Mouse (Mus musculus) heart, postnatal 0 days (tissue): ENCODE data around the gene Epn1. TPM values are rescaled to one million over a fixed set of nuclear protein-coding genes. Genes with fewer than 3 reads are reported as not detected.

Experiments used
- ATAC-seq: fragments of 200-750 bp; cut with Nextera tagmentation; 2 replicates; pipeline ENCODE4 v1.8.0; 2017; ENCODE audit warnings: low read depth, moderate number of reproducible peaks, moderate library complexity; ENCODE audit not compliant: insufficient read depth
- DNase-seq: peaks from one replicate; pipeline ENCODE4 v3.0.0-alpha.2; 2016; ENCODE audit warnings: low spot score
- H3K27ac ChIP-seq: fragments of 300-500 bp; sonication (generic); 2 replicates; pipeline ENCODE4 v1.5.1; 2014; ENCODE audit warnings: low read depth, mild to moderate bottlenecking
- H3K27me3 ChIP-seq: fragments of 300-500 bp; sonication (generic); 2 replicates; pipeline ENCODE4 v1.6.1; 2014; ENCODE audit warnings: low read length, mixed read lengths; ENCODE audit not compliant: control insufficient read depth, insufficient read depth
- H3K36me3 ChIP-seq: fragments of 300-500 bp; sonication (generic); replicated peaks from 2 replicates; pipeline ENCODE4 v1.6.1; 2014; ENCODE audit warnings: low read length, mixed read lengths; ENCODE audit not compliant: control insufficient read depth, insufficient read depth
- H3K4me1 ChIP-seq: fragments of 300-500 bp; sonication (generic); 2 replicates; pipeline ENCODE4 v1.6.1; 2014; ENCODE audit warnings: antibody characterized with exemption; ENCODE audit not compliant: control insufficient read depth, insufficient read depth
- H3K4me2 ChIP-seq: fragments of 300-500 bp; sonication (generic); 2 replicates; pipeline ENCODE4 v1.6.1; 2014; ENCODE audit warnings: low read depth, mild to moderate bottlenecking, low read length, moderate library complexity
- H3K4me3 ChIP-seq: fragments of 300-500 bp; sonication (generic); 2 replicates; pipeline ENCODE4 v1.5.1; 2014; ENCODE audit warnings: low read depth, low read length
- H3K9ac ChIP-seq: fragments of 300-500 bp; sonication (generic); replicated peaks from 2 replicates; pipeline ENCODE4 v1.6.1; 2014; ENCODE audit warnings: low read depth, low read length, mixed read lengths
- H3K9me3 ChIP-seq: fragments of 300-500 bp; sonication (generic); replicated peaks from 2 replicates; pipeline ENCODE4 v1.6.1; 2016; ENCODE audit warnings: low read length; ENCODE audit not compliant: control insufficient read depth
- CTCF ChIP-seq: IDR thresholded peaks from 2 replicates; pipeline ENCODE4 v1.5.1; 2016; ENCODE audit warnings: antibody characterized with exemption, control low read depth, low read depth
- EP300 ChIP-seq: IDR thresholded peaks from 2 replicates; pipeline ENCODE4 v1.6.1; 2016; ENCODE audit warnings: antibody characterized with exemption, low read depth
- WGBS: fragments of 180-500 bp; shearing (Covaris S2); extraction: QIAGEN DNeasy Blood & Tissue Kit; methylation state at CpG from one replicate; pipeline ENCODE4 v1.1.7; 2014; 5-methylcytosine and 5-hydroxymethylcytosine counted together
- polyA plus RNA-seq: library from polyadenylated mRNA; unstranded; fragments of >200 nt; fragmentation: Nextera tagmentation; extraction: Ambion mirVana; gene quantifications from 2 replicates; pipeline ENCODE4 v1.2.1, GENCODE M21; 2015
- total RNA-seq: library from RNA; depleted of rRNA; stranded (reverse); fragments of >200 nt; gene quantifications from 2 replicates; pipeline ENCODE4 v1.2.3, GENCODE M21; 2014; ENCODE audit warnings: low replicate concordance

The Epn1 gene
- total and polyA plus RNA-seq, 2 experiments from 2014 or later, result 56.4 to 208 TPM

- TF ChIP-seq EP300 (no peak), CTCF (no peak)
- H3K27ac ChIP-seq, result no peak overlapping the region
- H3K4me1 ChIP-seq, result peaks cover 18% of the 10 kb centered on the region
- DNase-seq (no peak), ATAC-seq (no peak)
- H3K4me2 ChIP-seq, result no peak overlapping the region
- H3K36me3 ChIP-seq, result no peaks in the 10 kb centered on the region
- no peak overlapping the region for H3K4me3 ChIP-seq
- peaks cover 41% of the 10 kb centered on the region for H3K27me3 ChIP-seq
- no peaks in the 10 kb centered on the region for H3K9me3 ChIP-seq
- no peak overlapping the region for H3K9ac ChIP-seq
- 87% methylated on average over 12 of the region's 12 CpGs for WGBS
Measured at GRCm38 (mm10) chr7:5059421-5059820, 20.6 kb upstream of the Epn1 start.

- Histone ChIP-seq H3K4me2 (peak overlapping the region; percentile 99), H3K4me3 (peak overlapping the region; percentile 69), H3K36me3 (no peaks in the 10 kb centered on the region), H3K9ac (peak overlapping the region; percentile 89), H3K27ac (peak overlapping the region; percentile 100), H3K27me3 (peaks cover 32% of the 10 kb centered on the region), H3K9me3 (no peaks in the 10 kb centered on the region), H3K4me1 (peaks cover 21% of the 10 kb centered on the region)
- ATAC-seq (no peak), DNase-seq (peak; percentile 81)
- 3% methylated on average over 27 of the region's 27 CpGs for WGBS
- TF ChIP-seq CTCF (peak; percentile 75), EP300 (no peak)
Measured at GRCm38 (mm10) chr7:5060239-5060731, 19.8 kb upstream of the Epn1 start.

- H3K4me3 ChIP-seq, result peak overlapping the region; percentile 69
- peak overlapping the region; percentile 99 for H3K4me2 ChIP-seq
- peaks cover 8% of the 10 kb centered on the region for H3K36me3 ChIP-seq
- peaks cover 23% of the 10 kb centered on the region for H3K27me3 ChIP-seq
- peak overlapping the region; percentile 89 for H3K9ac ChIP-seq
- H3K9me3 ChIP-seq, result no peaks in the 10 kb centered on the region
- under 1% methylated on average over 60 of the region's 60 CpGs for WGBS
- DNase-seq, result peak; percentile 98
- H3K27ac ChIP-seq, result peak overlapping the region; percentile 100
- peak; percentile 89 for ATAC-seq
- TF ChIP-seq CTCF (peak; percentile 60), EP300 (no peak)
- H3K4me1 ChIP-seq, result peaks cover 21% of the 10 kb centered on the region
Measured at GRCm38 (mm10) chr7:5060944-5061773, 18.9 kb upstream of the Epn1 start.

- ATAC-seq (peak; percentile 80), DNase-seq (peak; percentile 91)
- peaks cover 16% of the 10 kb centered on the region for H3K27me3 ChIP-seq
- peak within 1 kb of the TSS; percentile 89 for H3K9ac ChIP-seq
- peaks cover 15% of the 10 kb centered on the region for H3K36me3 ChIP-seq
- peak within 1 kb of the TSS; percentile 69 for H3K4me3 ChIP-seq
- H3K4me2 ChIP-seq, result peak within 1 kb of the TSS; percentile 99
- TF ChIP-seq CTCF (no peak), EP300 (no peak)
- H3K27ac ChIP-seq, result peak within 1 kb of the TSS; percentile 100
- WGBS, result 2% methylated on average over 49 of the region's 65 CpGs
- peaks cover 21% of the 10 kb centered on the region for H3K4me1 ChIP-seq
- H3K9me3 ChIP-seq, result no peaks in the 10 kb centered on the region
Measured at GRCm38 (mm10) chr7:5061774-5062359, 18.2 kb upstream of the Epn1 start, which contains the start of gene U2af2. TSS of gene U2af2 (plus strand) at chr7:5062143.

GRCm38 (mm10) chr7:5062360-5063001 lies 17.6 kb upstream of the Epn1 start:
- Histone ChIP-seq H3K9me3 (no peaks in the 10 kb centered on the region), H3K27me3 (peaks cover 10% of the 10 kb centered on the region), H3K27ac (peak overlapping the region; percentile 100), H3K4me2 (peak overlapping the region; percentile 99), H3K36me3 (peaks cover 20% of the 10 kb centered on the region), H3K4me3 (peak overlapping the region; percentile 69), H3K9ac (peak overlapping the region; percentile 89), H3K4me1 (peaks cover 21% of the 10 kb centered on the region)
- TF ChIP-seq EP300, result peak; percentile 53; the same call in 1 of the 2 replicates
- TF ChIP-seq CTCF, result no peak
- DNase-seq, result peak; percentile 80
- under 1% methylated on average over 43 of the region's 51 CpGs for WGBS
- peak; percentile 47 for ATAC-seq
